Mouse (Mus musculus): ENCODE results near the gene Aebp1. TPM values are rescaled to one million over a fixed set of nuclear protein-coding genes. Genes with fewer than 3 reads are reported as not detected.

Aebp1 gene
- 10.3 and 13.2 TPM in 2 replicates for polyA plus RNA-seq (2012; rRNA removed)

GRCm38 (mm10) chr11:5861678-5862393, at the start of gene Aebp1:
Gene Aebp1 (plus strand): TSS chr11:5861947.
- Histone ChIP-seq H3K27me3 (ENCODE audit: control insufficient read depth, insufficient read depth, low read length) (no peaks in the 10 kb centered on the region), H3K27ac (ENCODE audit: insufficient read depth, low read length) (no peak within 1 kb of the TSS), H3K4me3 (replicated peaks; ENCODE audit: insufficient read depth, low read depth, low read length) (no peak within 1 kb of the TSS), H3K4me1 (ENCODE audit: control insufficient read depth, insufficient read depth, low read length) (no peaks in the 10 kb centered on the region)
- DNase-seq: no peak
- 3% methylated on average over 59 of the region's 59 CpGs for WGBS
- TF ChIP-seq POLR2A (IDR thresholded peaks at IDR 0.05; ENCODE audit: borderline replicate concordance, insufficient read depth, low read length) (no peak), CTCF (IDR thresholded peaks at IDR 0.05; ENCODE audit: borderline replicate concordance, insufficient read depth, low read depth, low read length) (no peak)

GRCm38 (mm10) chr11:5813381-5813780, 48.4 kb upstream of the Aebp1 start:
- DNase-seq: no peak
- TF ChIP-seq POLR2A (IDR thresholded peaks at IDR 0.05; ENCODE audit: borderline replicate concordance, insufficient read depth, low read length): no peak
- TF ChIP-seq CTCF (IDR thresholded peaks at IDR 0.05; ENCODE audit: borderline replicate concordance, insufficient read depth, low read depth, low read length): no peak
- no peak overlapping the region for H3K27ac ChIP-seq (ENCODE audit: insufficient read depth, low read length)
- H3K4me1 ChIP-seq (ENCODE audit: control insufficient read depth, insufficient read depth, low read length): no peaks in the 10 kb centered on the region
- WGBS: 73% methylated on average over 10 of the region's 10 CpGs
- H3K4me3 ChIP-seq (replicated peaks; ENCODE audit: insufficient read depth, low read depth, low read length): no peak overlapping the region
- H3K27me3 ChIP-seq (ENCODE audit: control insufficient read depth, insufficient read depth, low read length): no peaks in the 10 kb centered on the region; the same call in 1 of the 2 replicates

GRCm38 (mm10) chr11:5819223-5819622, 42.5 kb upstream of the Aebp1 start:
- TF ChIP-seq POLR2A (IDR thresholded peaks at IDR 0.05; ENCODE audit: borderline replicate concordance, insufficient read depth, low read length): no peak
- TF ChIP-seq CTCF (IDR thresholded peaks at IDR 0.05; ENCODE audit: borderline replicate concordance, insufficient read depth, low read depth, low read length): no peak
- H3K27me3 ChIP-seq (ENCODE audit: control insufficient read depth, insufficient read depth, low read length): no peaks in the 10 kb centered on the region

DNA sequence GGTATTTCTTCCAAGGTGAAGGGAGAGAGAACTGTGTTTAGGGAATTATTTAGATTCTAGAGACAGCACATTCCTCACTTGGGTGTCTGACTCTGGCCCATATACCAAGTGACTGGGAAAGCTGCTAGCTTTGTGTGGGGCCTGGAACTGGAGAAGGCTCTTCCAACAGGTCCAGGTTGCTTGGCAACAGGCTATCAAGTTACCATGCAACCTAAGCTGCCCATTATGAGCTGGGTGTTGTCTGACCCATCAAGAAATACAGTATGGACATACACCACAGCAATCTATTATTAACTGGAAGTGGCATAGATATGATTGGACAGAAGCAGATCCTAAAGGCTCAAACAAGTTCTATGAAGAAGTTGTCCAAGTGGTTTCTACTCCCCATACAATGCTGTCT, 36.3 kb upstream of the Aebp1 start:
- Histone ChIP-seq H3K4me1 (ENCODE audit: control insufficient read depth, insufficient read depth, low read length) (no peaks in the 10 kb centered on the region; the same call in 1 of the 2 replicates), H3K4me3 (replicated peaks; ENCODE audit: insufficient read depth, low read depth, low read length) (no peak overlapping the region), H3K27me3 (ENCODE audit: control insufficient read depth, insufficient read depth, low read length) (no peaks in the 10 kb centered on the region), H3K27ac (ENCODE audit: insufficient read depth, low read length) (no peak overlapping the region)
- DNase-seq: no peak
- TF ChIP-seq POLR2A (IDR thresholded peaks at IDR 0.05; ENCODE audit: borderline replicate concordance, insufficient read depth, low read length) (no peak), CTCF (IDR thresholded peaks at IDR 0.05; ENCODE audit: borderline replicate concordance, insufficient read depth, low read depth, low read length) (no peak)

More at GRCm38 (mm10) chr11:5819223-5819622, 42.5 kb upstream of the Aebp1 start:
- no peak for DNase-seq
- 68% methylated on average over 2 of the region's 2 CpGs for WGBS
- H3K27ac ChIP-seq (ENCODE audit: insufficient read depth, low read length): no peak overlapping the region
- H3K4me1 ChIP-seq (ENCODE audit: control insufficient read depth, insufficient read depth, low read length): no peaks in the 10 kb centered on the region
- H3K4me3 ChIP-seq (replicated peaks; ENCODE audit: insufficient read depth, low read depth, low read length): no peak overlapping the region

GRCm38 (mm10) chr11:5827931-5828330, 33.8 kb upstream of the Aebp1 start:
- 82% methylated on average over 5 of the region's 5 CpGs for WGBS
- Histone ChIP-seq H3K4me1 (ENCODE audit: control insufficient read depth, insufficient read depth, low read length) (no peaks in the 10 kb centered on the region; the same call in 1 of the 2 replicates), H3K27ac (ENCODE audit: insufficient read depth, low read length) (no peak overlapping the region)

GRCm38 (mm10) chr11:5828509-5829191, 33.1 kb upstream of the Aebp1 start:
- TF ChIP-seq CTCF (IDR thresholded peaks at IDR 0.05; ENCODE audit: borderline replicate concordance, insufficient read depth, low read depth, low read length) (no peak), POLR2A (IDR thresholded peaks at IDR 0.05; ENCODE audit: borderline replicate concordance, insufficient read depth, low read length) (no peak)
- no peak overlapping the region for H3K4me3 ChIP-seq (replicated peaks; ENCODE audit: insufficient read depth, low read depth, low read length)
- no peaks in the 10 kb centered on the region for H3K27me3 ChIP-seq (ENCODE audit: control insufficient read depth, insufficient read depth, low read length)
- no peaks in the 10 kb centered on the region; the same call in 1 of the 2 replicates for H3K4me1 ChIP-seq (ENCODE audit: control insufficient read depth, insufficient read depth, low read length)
- WGBS: 88% methylated on average over 11 of the region's 11 CpGs
- DNase-seq: no peak
- H3K27ac ChIP-seq (ENCODE audit: insufficient read depth, low read length): no peak overlapping the region

More at GRCm38 (mm10) chr11:5827931-5828330, 33.8 kb upstream of the Aebp1 start:
- Histone ChIP-seq H3K4me3 (replicated peaks; ENCODE audit: insufficient read depth, low read depth, low read length) (no peak overlapping the region), H3K27me3 (ENCODE audit: control insufficient read depth, insufficient read depth, low read length) (no peaks in the 10 kb centered on the region)
- TF ChIP-seq CTCF (IDR thresholded peaks at IDR 0.05; ENCODE audit: borderline replicate concordance, insufficient read depth, low read depth, low read length) (no peak), POLR2A (IDR thresholded peaks at IDR 0.05; ENCODE audit: borderline replicate concordance, insufficient read depth, low read length) (no peak)
- DNase-seq: no peak

DNA sequence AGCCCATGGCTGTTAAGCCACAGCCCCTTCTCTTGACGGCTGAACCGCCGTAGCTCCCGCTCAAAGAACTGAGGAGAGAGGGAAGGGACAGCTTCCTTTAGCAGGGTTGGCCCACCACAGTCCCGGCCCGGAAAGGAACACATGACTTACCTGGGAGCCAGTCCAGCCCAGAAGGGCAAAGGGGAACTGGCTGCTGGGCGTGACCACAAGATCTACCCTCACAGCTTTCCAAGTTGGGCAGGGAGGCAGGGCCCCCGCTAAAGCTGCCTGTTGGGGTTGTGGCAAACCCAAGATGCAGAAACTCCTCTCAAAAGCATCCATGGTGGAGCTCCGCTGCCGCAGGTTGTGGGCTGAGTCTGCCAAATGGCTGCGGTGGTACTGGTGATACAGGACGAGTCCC, 32.4 kb upstream of the Aebp1 start:
- no peaks in the 10 kb centered on the region for H3K27me3 ChIP-seq (ENCODE audit: control insufficient read depth, insufficient read depth, low read length)
- WGBS: 90% methylated on average over 12 of the region's 12 CpGs
- DNase-seq: no peak
- no peaks in the 10 kb centered on the region; the same call in 1 of the 2 replicates for H3K4me1 ChIP-seq (ENCODE audit: control insufficient read depth, insufficient read depth, low read length)
- no peak overlapping the region for H3K27ac ChIP-seq (ENCODE audit: insufficient read depth, low read length)
- no peak for TF ChIP-seq POLR2A (IDR thresholded peaks at IDR 0.05; ENCODE audit: borderline replicate concordance, insufficient read depth, low read length)
- TF ChIP-seq CTCF (IDR thresholded peaks at IDR 0.05; ENCODE audit: borderline replicate concordance, insufficient read depth, low read depth, low read length): no peak
- no peak overlapping the region for H3K4me3 ChIP-seq (replicated peaks; ENCODE audit: insufficient read depth, low read depth, low read length)

GRCm38 (mm10) chr11:5834506-5834905, 27.2 kb upstream of the Aebp1 start:
- no peak for DNase-seq
- no peak overlapping the region for H3K4me3 ChIP-seq (replicated peaks; ENCODE audit: insufficient read depth, low read depth, low read length)
- H3K27ac ChIP-seq (ENCODE audit: insufficient read depth, low read length): no peak overlapping the region
- no peaks in the 10 kb centered on the region for H3K27me3 ChIP-seq (ENCODE audit: control insufficient read depth, insufficient read depth, low read length)
- WGBS: 87% methylated on average over 9 of the region's 9 CpGs
- TF ChIP-seq CTCF (IDR thresholded peaks at IDR 0.05; ENCODE audit: borderline replicate concordance, insufficient read depth, low read depth, low read length): no peak
- no peak for TF ChIP-seq POLR2A (IDR thresholded peaks at IDR 0.05; ENCODE audit: borderline replicate concordance, insufficient read depth, low read length)
- peaks cover 5% of the 10 kb centered on the region for H3K4me1 ChIP-seq (ENCODE audit: control insufficient read depth, insufficient read depth, low read length)

Measured in cerebellum, adult 2 months (tissue).